ENCODE assay signal across 24 mouse cellular contexts in the genomic region with DNA sequence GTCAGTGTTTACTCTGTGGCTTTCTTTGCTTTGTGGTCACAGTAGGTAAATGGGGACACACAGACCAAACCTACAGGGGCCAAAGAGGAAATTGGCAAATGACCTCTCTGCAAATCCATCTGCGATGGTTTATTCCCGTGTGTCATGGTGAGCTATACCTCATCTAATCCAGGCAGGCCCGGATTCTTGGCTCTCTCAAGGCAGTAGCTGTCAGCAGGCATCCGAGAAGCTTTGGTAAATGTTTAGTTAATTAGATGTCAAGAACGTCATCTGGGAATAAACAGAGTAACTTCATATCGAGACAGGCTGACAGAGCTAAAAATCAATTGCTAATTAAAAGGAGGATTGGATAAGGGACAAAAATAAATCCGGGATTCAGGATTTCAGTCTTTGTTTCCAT.
DNase-seq lines count a peak whose midpoint lies in the region; ATAC-seq and TF ChIP-seq lines count a peak whose summit lies in the region.
"Had no signal": no experiment of that assay in that cellular context is flagged by ENCODE, and none has a peak within 500 bp of the region (broad histone marks: within the 10 kb centered on the region; RNA-seq: fewer than 3 reads in every experiment).

No protein-coding gene starts in this region.

- no peak for TF ChIP-seq POLR2A in brain, embryonic 14.5 days (IDR thresholded peaks at IDR 0.05; ENCODE audit: borderline replicate concordance, extremely low read depth, insufficient read depth, insufficient read length, poor library complexity, severe bottlenecking)

- peaks cover 11% of the 10 kb centered on the region for H3K27me3 ChIP-seq in forebrain, embryonic 14.5 days (replicated peaks; ENCODE audit: control insufficient read depth, insufficient read depth, low read length)
- peaks cover 22% of the 10 kb centered on the region for H3K27me3 ChIP-seq in forebrain, embryonic 10.5 days (ENCODE audit: poor library complexity, severe bottlenecking)
- H3K27me3 ChIP-seq in hindbrain, embryonic 13.5 days = peaks cover 13% of the 10 kb centered on the region; the same call in 1 of the 2 replicates
- no peaks in the 10 kb centered on the region for H3K27me3 ChIP-seq in hindbrain, embryonic 14.5 days (ENCODE audit: control insufficient read depth, insufficient read depth, low read length)
- H3K27me3 ChIP-seq in midbrain, embryonic 14.5 days (ENCODE audit: control insufficient read depth, insufficient read depth, low read length) = no peaks in the 10 kb centered on the region
- H3K27me3 ChIP-seq in midbrain, embryonic 10.5 days (ENCODE audit: low read depth, poor library complexity, severe bottlenecking) = no peaks in the 10 kb centered on the region
- H3K27me3 ChIP-seq: embryonic facial prominence, embryonic 12.5 days; embryonic facial prominence, embryonic 15.5 days; hindbrain, embryonic 15.5 days; intestine, embryonic 15.5 days had no signal

- H3K36me3 ChIP-seq in forebrain, embryonic 14.5 days (ENCODE audit: control insufficient read depth, insufficient read depth, low read length) = no peaks in the 10 kb centered on the region
- H3K36me3 ChIP-seq in forebrain, embryonic 10.5 days (replicated peaks) = no peaks in the 10 kb centered on the region
- H3K36me3 ChIP-seq in hindbrain, embryonic 13.5 days = no peaks in the 10 kb centered on the region
- no peaks in the 10 kb centered on the region for H3K36me3 ChIP-seq in hindbrain, embryonic 14.5 days (replicated peaks; ENCODE audit: control insufficient read depth, insufficient read depth)
- H3K36me3 ChIP-seq in midbrain, embryonic 14.5 days (ENCODE audit: control insufficient read depth, insufficient read depth, low read length) = no peaks in the 10 kb centered on the region
- no peaks in the 10 kb centered on the region for H3K36me3 ChIP-seq in midbrain, embryonic 10.5 days
- H3K36me3 ChIP-seq: embryonic facial prominence, embryonic 12.5 days; embryonic facial prominence, embryonic 15.5 days; hindbrain, embryonic 15.5 days; intestine, embryonic 15.5 days had no signal

- H3K9me3 ChIP-seq in forebrain, embryonic 14.5 days (replicated peaks; ENCODE audit: control insufficient read depth, low read length) = no peaks in the 10 kb centered on the region
- no peaks in the 10 kb centered on the region for H3K9me3 ChIP-seq in forebrain, embryonic 10.5 days
- no peaks in the 10 kb centered on the region for H3K9me3 ChIP-seq in hindbrain, embryonic 13.5 days
- no peaks in the 10 kb centered on the region for H3K9me3 ChIP-seq in hindbrain, embryonic 14.5 days (ENCODE audit: control insufficient read depth, low read length)
- no peaks in the 10 kb centered on the region for H3K9me3 ChIP-seq in midbrain, embryonic 14.5 days (ENCODE audit: control insufficient read depth, low read length)
- no peaks in the 10 kb centered on the region for H3K9me3 ChIP-seq in midbrain, embryonic 10.5 days (replicated peaks)
- H3K9me3 ChIP-seq: embryonic facial prominence, embryonic 12.5 days; embryonic facial prominence, embryonic 15.5 days; forebrain, embryonic 13.5 days; hindbrain, embryonic 15.5 days; intestine, embryonic 15.5 days had no signal

- WGBS in forebrain, embryonic 14.5 days = 34% methylated on average over 7 of the region's 7 CpGs
- WGBS in forebrain, embryonic 10.5 days = 76% methylated on average over 7 of the region's 7 CpGs
- WGBS in hindbrain, embryonic 13.5 days = 40% methylated on average over 7 of the region's 7 CpGs
- 36% methylated on average over 7 of the region's 7 CpGs for WGBS in hindbrain, embryonic 14.5 days
- WGBS in midbrain, embryonic 14.5 days = 32% methylated on average over 7 of the region's 7 CpGs
- WGBS in midbrain, embryonic 10.5 days = 67% methylated on average over 7 of the region's 7 CpGs

- peaks cover 19% of the 10 kb centered on the region for H3K4me1 ChIP-seq in forebrain, embryonic 14.5 days (ENCODE audit: control insufficient read depth, insufficient read depth, low read length)
- H3K4me1 ChIP-seq in forebrain, embryonic 10.5 days = peaks cover 54% of the 10 kb centered on the region
- H3K4me1 ChIP-seq in hindbrain, embryonic 13.5 days (replicated peaks) = peaks cover 55% of the 10 kb centered on the region
- H3K4me1 ChIP-seq in hindbrain, embryonic 14.5 days (replicated peaks; ENCODE audit: control insufficient read depth, insufficient read depth, low read length) = peaks cover 44% of the 10 kb centered on the region
- H3K4me1 ChIP-seq in midbrain, embryonic 14.5 days (ENCODE audit: control insufficient read depth, insufficient read depth, low read length) = peaks cover 51% of the 10 kb centered on the region
- peaks cover 63% of the 10 kb centered on the region for H3K4me1 ChIP-seq in midbrain, embryonic 10.5 days
- H3K4me1 ChIP-seq: embryonic facial prominence, embryonic 12.5 days; embryonic facial prominence, embryonic 15.5 days; intestine, embryonic 15.5 days had no signal

- no peak overlapping the region for H3K9ac ChIP-seq in forebrain, embryonic 14.5 days (ENCODE audit: low read length)
- no peak overlapping the region for H3K9ac ChIP-seq in hindbrain, embryonic 13.5 days
- H3K9ac ChIP-seq in hindbrain, embryonic 14.5 days = no peak overlapping the region
- no peak overlapping the region for H3K9ac ChIP-seq in midbrain, embryonic 14.5 days (replicated peaks; ENCODE audit: low read length)
- H3K9ac ChIP-seq: embryonic facial prominence, embryonic 12.5 days; embryonic facial prominence, embryonic 15.5 days; forebrain, embryonic 13.5 days; hindbrain, embryonic 15.5 days; intestine, embryonic 15.5 days had no signal

- H3K27ac ChIP-seq in forebrain, embryonic 14.5 days (ENCODE audit: low read depth, low read length) = no peak overlapping the region
- H3K27ac ChIP-seq in forebrain, embryonic 10.5 days = no peak overlapping the region
- H3K27ac ChIP-seq in hindbrain, embryonic 13.5 days = peak overlapping the region; percentile 37
- no peak overlapping the region for H3K27ac ChIP-seq in hindbrain, embryonic 14.5 days
- H3K27ac ChIP-seq in midbrain, embryonic 14.5 days (replicated peaks; ENCODE audit: low read depth, low read length) = 0 out of 2 replicates have a peak overlapping the region, but pooled peaks have one; percentile 1
- no peak overlapping the region; the same call in 1 of the 2 replicates for H3K27ac ChIP-seq in midbrain, embryonic 10.5 days (replicated peaks)
- H3K27ac ChIP-seq: embryonic facial prominence, embryonic 12.5 days; embryonic facial prominence, embryonic 15.5 days; forebrain, embryonic 13.5 days; gastrocnemius, adult 2 months; hindbrain, embryonic 15.5 days; intestine, embryonic 15.5 days had no signal

- no peak overlapping the region for H3K4me3 ChIP-seq in forebrain, embryonic 14.5 days (ENCODE audit: low read depth, low read length)
- H3K4me3 ChIP-seq in forebrain, embryonic 10.5 days = no peak overlapping the region
- H3K4me3 ChIP-seq in hindbrain, embryonic 13.5 days = no peak overlapping the region
- no peak overlapping the region for H3K4me3 ChIP-seq in hindbrain, embryonic 14.5 days (replicated peaks; ENCODE audit: low read length)
- no peak overlapping the region for H3K4me3 ChIP-seq in midbrain, embryonic 14.5 days (replicated peaks; ENCODE audit: low read depth, low read length)
- no peak overlapping the region for H3K4me3 ChIP-seq in midbrain, embryonic 10.5 days
- H3K4me3 ChIP-seq: embryonic facial prominence, embryonic 12.5 days; embryonic facial prominence, embryonic 15.5 days; forebrain, embryonic 13.5 days; gastrocnemius, adult 2 months; hindbrain, embryonic 15.5 days; intestine, embryonic 15.5 days had no signal

- ATAC-seq in forebrain, embryonic 14.5 days = no peak
- ATAC-seq in hindbrain, embryonic 13.5 days (ENCODE audit: low FRiP score) = no peak
- ATAC-seq in hindbrain, embryonic 14.5 days (ENCODE audit: low FRiP score) = no peak
- ATAC-seq in midbrain, embryonic 14.5 days (ENCODE audit: low FRiP score, low TSS enrichment) = no peak
- ATAC-seq: activated CD4-positive, CD25-positive, alpha-beta regulatory T cell, adult 4 months; forebrain, embryonic 13.5 days; intestine, embryonic 15.5 days had no signal

- no peak overlapping the region for H3K4me2 ChIP-seq in forebrain, embryonic 14.5 days (ENCODE audit: low read length)
- H3K4me2 ChIP-seq in hindbrain, embryonic 13.5 days = no peak overlapping the region
- H3K4me2 ChIP-seq in hindbrain, embryonic 14.5 days (replicated peaks) = no peak overlapping the region
- no peak overlapping the region for H3K4me2 ChIP-seq in midbrain, embryonic 14.5 days (ENCODE audit: low read length)
- H3K4me2 ChIP-seq: embryonic facial prominence, embryonic 12.5 days; embryonic facial prominence, embryonic 15.5 days; forebrain, embryonic 13.5 days; heart, embryonic 11.5 days; hindbrain, embryonic 15.5 days; intestine, embryonic 15.5 days had no signal

- peak; percentile 64 for DNase-seq in forebrain, embryonic 14.5 days (ENCODE audit: low spot score)
- no peak for DNase-seq in forebrain, embryonic 10.5 days (ENCODE audit: extremely low spot score, low spot score)
- no peak for DNase-seq in hindbrain, embryonic 14.5 days (ENCODE audit: low spot score)
- DNase-seq in midbrain, embryonic 14.5 days = peak; percentile 54
- no peak for DNase-seq in midbrain, embryonic 10.5 days (ENCODE audit: low spot score)
- DNase-seq in brain, embryonic 14.5 days (ENCODE audit: low read depth) = peak; percentile 74
- no peak for DNase-seq in adipocyte (ENCODE audit: low spot score)
- DNase-seq: adrenal gland, postnatal 10 days; adrenal gland, postnatal 36 days; cerebellum, adult 11 months; cerebellum, adult 2 months; cerebellum, adult 9-11 months; cerebellum, postnatal 25 days; gastrocnemius, adult 2 months; gastrocnemius, postnatal 14 days; heart, adult 11 months had no signal

- TF ChIP-seq CTCF in brain, embryonic 14.5 days (IDR thresholded peaks at IDR 0.05; ENCODE audit: borderline replicate concordance, extremely low read depth, insufficient read depth, insufficient read length) = no peak

Comparison
In these comparisons a context has a peak if more than half of its experiments do, and no peak if none do; other contexts are left out.
1. DNase-seq: peak in forebrain, embryonic 14.5 days (single experiment), midbrain, embryonic 14.5 days (single experiment) and brain, embryonic 14.5 days (single experiment); none in forebrain, embryonic 10.5 days (single experiment), hindbrain, embryonic 14.5 days (single experiment), midbrain, embryonic 10.5 days (single experiment) and adipocyte (single experiment).
2. H3K27ac ChIP-seq: peak in hindbrain, embryonic 13.5 days (single experiment) and midbrain, embryonic 14.5 days (single experiment); none in forebrain, embryonic 14.5 days (single experiment), forebrain, embryonic 10.5 days (single experiment), hindbrain, embryonic 14.5 days (single experiment) and midbrain, embryonic 10.5 days (single experiment).